Mouse (Mus musculus): ENCODE measurements around the gene Gm11168.
"Not testable (repeated sequence)": the region's sequence is repeated elsewhere in the genome, so short reads cannot be mapped to it uniquely, and the experiment has no call there.

Gm11168 gene

DNA sequence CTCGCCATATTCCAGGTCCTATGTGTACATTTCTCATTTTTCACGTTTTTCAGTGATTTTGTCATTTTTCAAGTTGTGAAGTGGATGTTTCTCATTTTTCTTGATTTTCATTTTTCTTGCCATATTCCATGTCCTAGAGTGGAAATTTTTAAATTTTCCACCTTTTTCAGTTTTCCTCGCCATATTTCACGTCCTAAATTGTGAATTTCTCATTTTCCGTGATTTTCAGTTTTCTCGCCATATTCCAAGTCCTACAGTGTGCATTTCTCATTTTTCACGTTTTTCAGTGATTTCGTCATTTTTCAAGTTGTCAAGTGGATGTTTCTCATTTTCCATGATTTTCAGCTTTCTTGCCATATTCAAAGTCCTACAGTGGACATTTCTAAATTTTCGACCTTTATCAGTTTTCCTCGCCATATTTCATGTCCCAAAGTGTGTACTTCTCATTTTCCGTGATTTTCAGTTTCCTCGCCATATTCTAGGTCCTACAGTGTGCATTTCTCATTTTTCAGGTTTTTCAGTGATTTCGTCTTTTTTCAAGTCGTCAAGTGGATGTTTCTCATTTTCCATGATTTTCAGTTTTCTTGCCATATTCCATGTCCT lies at the start of gene Gm11168:
Gm11168 (plus strand) TSS at position 553 of the 603 bp plus-strand sequence.
- DNase-seq = not testable (repeated sequence)

- not testable (repeated sequence) for DNase-seq
Measured at GRCm38 (mm10) chr9:3000445-3000972, 2.6 kb upstream of the Gm11168 start, which contains the start of gene Gm10722. Gene Gm10722, plus strand, starts transcription at chr9:3000922.

- DNase-seq = not testable (repeated sequence)
Measured at GRCm38 (mm10) chr9:3001006-3001405, 2.1 kb upstream of the Gm11168 start.

- DNase-seq = peak; percentile 94
Measured at GRCm38 (mm10) chr9:3001948-3002659, 1.0 kb upstream of the Gm11168 start.

DNA sequence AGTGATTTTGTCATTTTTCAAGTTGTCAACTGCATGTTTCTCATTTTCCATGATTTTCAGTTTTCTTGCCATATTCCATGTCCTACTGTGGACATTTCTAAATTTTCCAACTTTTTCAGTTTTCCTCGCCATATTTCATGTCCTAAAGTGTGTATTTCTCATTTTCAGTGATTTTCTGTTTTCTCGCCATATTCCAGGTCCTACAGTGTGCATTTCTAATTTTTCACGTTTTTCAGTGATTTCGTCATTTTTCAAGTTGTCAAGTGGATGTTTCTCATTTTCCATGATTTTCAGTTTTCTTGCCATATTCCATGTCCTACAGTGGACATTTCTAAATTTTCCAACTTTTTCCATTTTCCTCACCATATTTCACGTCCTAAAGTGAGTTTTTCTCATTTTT lies 3.0 kb downstream of the Gm11168 start:
- not testable (repeated sequence) for DNase-seq

DNA sequence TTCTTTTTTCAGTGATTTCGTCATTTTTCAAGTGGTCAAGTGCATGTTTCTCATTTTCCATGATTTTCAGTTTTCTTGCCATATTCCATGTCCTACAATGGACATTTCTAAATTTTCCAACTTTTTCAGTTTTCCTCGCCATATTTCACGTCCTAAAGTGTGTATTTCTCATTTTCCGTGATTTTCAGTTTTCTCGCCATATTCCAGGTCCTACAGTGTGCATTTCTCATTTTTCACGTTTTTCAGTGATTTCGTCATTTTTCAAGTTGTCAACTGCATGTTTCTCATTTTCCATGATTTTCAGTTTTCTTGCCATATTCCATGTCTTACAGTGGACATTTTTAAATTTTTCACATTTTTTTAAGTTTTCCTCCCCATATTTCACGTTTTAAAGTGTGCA lies 3.5 kb downstream of the Gm11168 start:
- DNase-seq = peak; percentile 94

GRCm38 (mm10) chr9:3007272-3007671 lies 4.1 kb downstream of the Gm11168 start:
- DNase-seq = not testable (repeated sequence)

GRCm38 (mm10) chr9:3009331-3009730 lies 6.2 kb downstream of the Gm11168 start:
- DNase-seq = not testable (repeated sequence)

DNA sequence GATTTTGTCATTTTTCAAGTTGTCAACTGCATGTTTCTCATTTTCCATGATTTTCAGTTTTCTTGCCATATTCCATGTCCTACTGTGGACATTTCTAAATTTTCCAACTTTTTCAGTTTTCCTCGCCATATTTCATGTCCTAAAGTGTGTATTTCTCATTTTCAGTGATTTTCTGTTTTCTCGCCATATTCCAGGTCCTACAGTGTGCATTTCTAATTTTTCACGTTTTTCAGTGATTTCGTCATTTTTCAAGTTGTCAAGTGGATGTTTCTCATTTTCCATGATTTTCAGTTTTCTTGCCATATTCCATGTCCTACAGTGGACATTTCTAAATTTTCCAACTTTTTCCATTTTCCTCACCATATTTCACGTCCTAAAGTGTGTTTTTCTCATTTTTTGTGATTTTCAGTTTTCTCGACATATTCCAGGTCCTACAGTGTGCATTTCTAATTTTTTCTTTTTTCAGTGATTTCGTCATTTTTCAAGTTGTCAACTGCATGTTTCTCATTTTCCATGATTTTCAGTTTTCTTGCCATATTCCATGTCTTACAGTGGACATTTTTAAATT lies 9.0 kb downstream of the Gm11168 start:
- DNase-seq = not testable (repeated sequence)

GRCm38 (mm10) chr9:3012733-3013279 lies 9.7 kb downstream of the Gm11168 start, which contains the start of gene Gm10721:
Gene Gm10721, plus strand, starts transcription at chr9:3013140.
- DNase-seq = not testable (repeated sequence)

DNA sequence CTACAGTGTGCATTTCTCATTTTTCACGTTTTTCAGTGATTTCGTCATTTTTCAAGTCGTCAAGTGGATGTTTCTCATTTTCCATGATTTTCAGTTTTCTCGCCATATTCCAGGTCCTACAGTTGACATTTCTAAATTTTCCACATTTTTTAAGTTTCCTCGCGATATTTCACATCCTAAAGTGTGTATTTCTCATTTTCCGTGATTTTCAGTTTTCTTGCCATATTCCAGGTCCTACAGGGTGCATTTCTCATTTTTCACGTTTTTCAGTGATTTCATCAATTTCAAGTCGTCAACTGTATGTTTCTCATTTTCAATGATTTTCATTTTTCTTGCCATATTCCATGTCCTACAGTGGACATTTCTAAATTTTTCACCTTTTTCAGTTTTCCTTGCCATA lies 12.2 kb downstream of the Gm11168 start, which contains the start of gene Gm10720:
Gm10720 (plus strand) TSS at position 301 of the 400 bp plus-strand sequence.
- DNase-seq = not testable (repeated sequence)

DNA sequence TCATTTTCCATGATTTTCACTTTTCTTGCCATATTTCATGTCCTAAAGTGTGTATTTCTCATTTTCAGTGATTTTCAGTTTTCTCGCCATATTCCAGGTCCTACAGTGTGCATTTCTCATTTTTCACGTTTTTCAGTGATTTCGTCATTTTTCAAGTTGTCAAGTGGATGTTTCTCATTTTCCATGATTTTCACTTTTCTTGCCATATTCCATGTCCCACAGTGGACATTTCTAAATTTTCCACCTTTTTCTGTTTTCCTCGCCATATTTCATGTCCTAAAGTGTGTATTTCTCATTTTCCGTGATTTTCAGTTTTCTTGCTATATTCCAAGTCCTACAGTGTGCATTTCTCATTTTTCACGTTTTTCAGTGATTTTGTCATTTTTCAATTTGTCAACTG lies 12.8 kb downstream of the Gm11168 start:
- DNase-seq = not testable (repeated sequence)

DNA sequence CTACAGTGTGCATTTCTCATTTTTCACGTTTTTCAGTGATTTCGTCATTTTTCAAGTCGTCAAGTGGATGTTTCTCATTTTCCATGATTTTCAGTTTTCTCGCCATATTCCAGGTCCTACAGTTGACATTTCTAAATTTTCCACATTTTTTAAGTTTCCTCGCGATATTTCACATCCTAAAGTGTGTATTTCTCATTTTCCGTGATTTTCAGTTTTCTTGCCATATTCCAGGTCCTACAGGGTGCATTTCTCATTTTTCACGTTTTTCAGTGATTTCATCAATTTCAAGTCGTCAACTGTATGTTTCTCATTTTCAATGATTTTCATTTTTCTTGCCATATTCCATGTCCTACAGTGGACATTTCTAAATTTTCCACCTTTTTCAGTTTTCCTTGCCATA lies 14.0 kb downstream of the Gm11168 start, which contains the start of gene Gm10719:
Gm10719 (plus strand) TSS at position 301 of the 400 bp plus-strand sequence.
- not testable (repeated sequence) for DNase-seq

GRCm38 (mm10) chr9:3018944-3019343 lies 15.8 kb downstream of the Gm11168 start:
- not testable (repeated sequence) for DNase-seq

GRCm38 (mm10) chr9:3019835-3020727 lies 16.9 kb downstream of the Gm11168 start:
- DNase-seq = peak; percentile 16

GRCm38 (mm10) chr9:3022316-3023008 lies 19.3 kb downstream of the Gm11168 start:
- DNase-seq = peak; percentile 55

DNA sequence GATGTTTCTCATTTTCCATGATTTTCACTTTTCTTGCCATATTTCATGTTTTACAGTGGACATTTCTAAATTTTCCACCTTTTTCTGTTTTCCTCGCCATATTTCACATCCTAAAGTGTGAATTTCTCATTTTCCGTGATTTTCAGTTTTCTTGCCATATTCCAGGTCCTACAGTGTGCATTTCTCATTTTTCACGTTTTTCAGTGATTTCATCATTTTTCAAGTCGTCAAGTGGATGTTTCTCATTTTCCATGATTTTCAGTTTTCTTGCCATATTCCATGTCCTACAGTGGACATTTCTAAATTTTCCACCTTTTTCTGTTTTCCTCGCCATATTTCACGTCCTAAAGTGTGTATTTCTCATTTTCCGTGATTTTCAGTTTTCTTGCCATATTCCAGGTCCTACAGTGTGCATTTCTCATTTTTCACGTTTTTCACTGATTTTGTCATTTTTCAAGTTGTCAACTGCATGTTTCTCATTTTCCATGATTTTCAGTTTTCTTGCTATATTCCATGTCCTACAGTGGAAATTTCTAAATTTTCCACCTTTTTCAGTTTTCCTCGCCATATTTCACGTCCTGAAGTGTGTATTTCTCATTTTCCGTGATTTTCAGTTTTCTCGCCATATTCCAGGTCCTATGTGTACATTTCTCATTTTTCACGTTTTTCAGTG lies 20.3 kb downstream of the Gm11168 start, which contains the start of gene Gm10718:
Gm10718 (plus strand) TSS at position 236 of the 673 bp plus-strand sequence.
- peak; percentile 10 for DNase-seq

DNA sequence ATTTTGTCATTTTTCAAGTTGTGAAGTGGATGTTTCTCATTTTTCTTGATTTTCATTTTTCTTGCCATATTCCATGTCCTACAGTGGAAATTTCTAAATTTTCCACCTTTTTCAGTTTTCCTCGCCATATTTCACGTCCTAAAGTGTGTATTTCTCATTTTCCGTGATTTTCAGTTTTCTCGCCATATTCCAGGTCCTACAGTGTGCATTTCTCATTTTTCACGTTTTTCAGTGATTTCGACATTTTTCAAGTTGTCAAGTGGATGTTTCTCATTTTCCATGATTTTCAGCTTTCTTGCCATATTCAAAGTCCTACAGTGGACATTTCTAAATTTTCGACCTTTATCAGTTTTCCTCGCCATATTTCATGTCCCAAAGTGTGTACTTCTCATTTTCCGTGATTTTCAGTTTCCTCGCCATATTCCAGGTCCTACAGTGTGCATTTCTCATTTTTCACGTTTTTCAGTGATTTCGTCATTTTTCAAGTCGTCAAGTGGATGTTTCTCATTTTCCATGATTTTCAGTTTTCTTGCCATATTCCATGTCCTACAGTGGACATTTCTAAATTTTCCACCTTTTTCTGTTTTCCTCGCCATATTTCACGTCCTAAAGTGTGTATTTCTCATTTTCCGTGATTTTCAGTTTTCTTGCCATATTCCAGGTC lies 21.0 kb downstream of the Gm11168 start:
- peak; percentile 93 for DNase-seq

DNA sequence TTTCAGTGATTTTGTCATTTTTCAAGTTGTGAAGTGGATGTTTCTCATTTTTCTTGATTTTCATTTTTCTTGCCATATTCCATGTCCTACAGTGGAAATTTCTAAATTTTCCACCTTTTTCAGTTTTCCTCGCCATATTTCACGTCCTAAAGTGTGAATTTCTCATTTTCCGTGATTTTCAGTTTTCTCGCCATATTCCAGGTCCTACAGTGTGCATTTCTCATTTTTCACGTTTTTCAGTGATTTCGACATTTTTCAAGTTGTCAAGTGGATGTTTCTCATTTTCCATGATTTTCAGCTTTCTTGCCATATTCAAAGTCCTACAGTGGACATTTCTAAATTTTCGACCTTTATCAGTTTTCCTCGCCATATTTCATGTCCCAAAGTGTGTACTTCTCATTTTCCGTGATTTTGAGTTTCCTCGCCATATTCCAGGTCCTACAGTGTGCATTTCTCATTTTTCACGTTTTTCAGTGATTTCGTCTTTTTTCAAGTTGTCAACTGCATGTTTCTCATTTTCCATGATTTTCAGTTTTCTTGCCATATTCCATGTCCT lies 21.8 kb downstream of the Gm11168 start, which contains the start of gene Gm10717:
Gm10717 (plus strand) TSS at position 506 of the 556 bp plus-strand sequence.
- DNase-seq = not testable (repeated sequence)
